Mouse (Mus musculus) right cerebral cortex, postnatal 36 days (tissue): ENCODE data around the gene Wdr24.
A peak's percentile ranks its signal among the peaks of the same experiment; 100 is the strongest.

Source experiments
- DNase-seq, 2 experiments: peaks; one replicate each; pipeline ENCODE4 v3.0.0; 2022; ENCODE audit warnings: low spot score in 2 of 2, mixed read lengths in 1 of 2

Wdr24 gene

DNA sequence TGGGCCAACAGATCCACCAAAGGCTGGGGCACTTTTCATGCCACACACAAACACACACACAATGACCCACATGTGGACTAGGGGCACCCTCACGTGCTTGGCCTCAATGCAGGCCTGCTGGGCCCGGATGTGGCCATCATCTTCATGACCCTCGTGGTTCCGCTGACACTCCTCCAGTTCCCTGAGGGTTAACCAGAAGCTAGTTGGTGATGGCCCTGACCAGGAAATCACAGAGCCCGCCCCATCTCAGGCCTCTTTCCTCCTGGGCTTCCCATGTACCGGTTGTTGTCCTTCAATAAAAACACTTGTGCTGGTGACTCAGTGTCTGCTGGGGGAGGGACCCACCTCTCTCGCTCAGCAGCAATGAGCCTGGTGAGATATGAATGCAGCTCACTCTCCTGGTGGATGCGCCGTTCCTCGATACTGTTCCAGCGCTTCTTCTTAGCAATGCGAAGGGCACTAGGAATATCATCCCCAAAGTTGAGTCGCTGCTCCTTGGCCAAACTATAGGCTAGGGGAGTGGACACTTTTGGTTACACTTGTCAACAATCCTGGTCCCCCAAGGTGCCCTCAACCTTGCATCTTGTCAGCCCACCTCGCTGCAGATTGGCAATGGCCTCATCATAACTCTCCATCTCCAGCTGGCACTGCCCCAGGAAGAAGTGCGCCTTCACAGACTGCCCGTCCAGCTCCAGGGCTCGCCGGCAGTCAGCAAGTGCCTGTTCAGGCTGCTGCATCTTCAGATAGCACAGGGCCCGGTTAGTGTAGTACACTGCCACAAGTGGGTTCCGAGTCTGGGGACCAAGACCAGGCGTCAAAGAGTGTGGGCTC, 8.2 kb downstream of the Wdr24 start:
- no peak for DNase-seq

GRCm38 (mm10) chr17:25832436-25833290, 9.2 kb downstream of the Wdr24 start:
- DNase-seq: peak; percentile 98 to 99

- DNase-seq: peak; percentile 79 to 83
Observed at GRCm38 (mm10) chr17:25833291-25833663, 9.8 kb downstream of the Wdr24 start, which contains the start of gene Stub1. Gene Stub1 (minus strand): TSS chr17:25833404.

GRCm38 (mm10) chr17:25833961-25834594, 10.7 kb downstream of the Wdr24 start:
- DNase-seq: no peak

DNA sequence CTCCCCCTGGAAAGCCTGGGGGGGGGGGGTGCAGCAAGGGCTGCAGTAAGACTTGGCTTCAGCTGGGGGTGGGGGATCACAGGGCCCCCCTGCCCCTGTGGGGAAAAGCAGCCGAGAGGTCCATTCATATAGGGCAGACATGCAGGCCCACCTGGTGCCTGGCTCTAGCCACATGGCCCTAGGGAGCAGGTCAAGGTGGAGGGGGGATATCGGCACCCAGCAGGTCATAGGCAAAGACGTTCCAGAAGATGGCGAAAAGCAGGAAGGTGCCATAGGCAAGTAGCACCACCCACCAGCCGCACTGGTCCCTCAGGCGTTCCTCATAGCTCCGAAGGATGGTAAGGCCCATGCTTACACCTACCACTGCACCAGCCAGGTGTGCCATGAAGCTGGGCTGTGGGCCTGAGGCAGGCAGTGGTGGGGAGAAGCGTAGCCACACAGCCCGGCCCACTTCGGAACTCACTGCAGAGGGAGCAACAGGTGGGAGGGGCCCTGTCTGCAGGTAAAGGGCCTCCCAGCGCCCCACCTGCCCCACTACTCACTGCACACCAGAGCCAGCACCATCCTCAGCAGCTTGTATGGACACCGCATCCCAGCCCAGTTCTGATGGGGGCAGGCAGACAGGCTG, 11.3 kb downstream of the Wdr24 start:
- DNase-seq: no peak

DNA sequence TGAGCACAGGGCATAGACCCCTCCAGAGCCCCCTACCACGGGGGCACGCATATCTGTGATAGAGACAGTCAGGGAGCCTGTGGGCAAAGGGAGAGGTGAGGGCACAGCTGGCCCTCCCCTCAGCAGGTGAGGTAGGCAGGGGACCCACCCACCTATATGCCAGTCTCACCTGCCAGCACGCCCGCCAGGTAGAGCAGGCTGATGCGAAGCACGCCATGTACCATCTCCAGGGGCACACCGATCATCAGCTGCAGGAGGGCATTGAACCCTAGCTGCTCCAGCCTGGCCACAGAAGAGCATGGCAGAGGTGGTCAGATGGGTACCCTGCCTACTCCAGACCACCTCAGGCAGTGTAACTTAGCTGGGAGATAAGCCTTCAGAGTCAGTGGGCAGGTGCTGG, 11.9 kb downstream of the Wdr24 start:
- no peak for DNase-seq

GRCm38 (mm10) chr17:25835816-25836215, 12.4 kb downstream of the Wdr24 start:
- no peak for DNase-seq

- DNase-seq: no peak
Observed at GRCm38 (mm10) chr17:25836397-25837075, 13.1 kb downstream of the Wdr24 start.

- DNase-seq: peak; percentile 86 to 87
Observed at GRCm38 (mm10) chr17:25837076-25837410, 13.6 kb downstream of the Wdr24 start, which contains the start of gene Rhbdl1. Gene Rhbdl1 (minus strand): TSS chr17:25837295.

DNA sequence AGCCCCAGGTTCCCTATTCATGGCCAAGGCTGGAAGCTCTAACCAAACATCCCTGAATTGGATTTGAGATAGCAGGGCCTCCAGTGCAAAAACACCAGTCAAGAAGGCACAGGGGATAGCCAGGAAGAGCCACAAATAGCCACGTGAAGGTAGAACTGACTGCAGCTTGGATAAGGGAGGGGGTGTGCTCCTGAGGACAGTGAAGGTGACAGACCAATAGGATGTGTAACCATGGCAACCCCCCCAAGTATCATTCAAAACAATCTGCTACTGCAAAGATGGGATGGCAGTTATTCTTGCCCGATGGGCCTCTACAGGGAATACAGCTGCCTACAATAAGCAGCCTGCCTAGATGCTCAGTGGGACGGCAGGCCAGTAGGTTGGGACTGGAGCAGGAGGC, 14.1 kb downstream of the Wdr24 start:
- no peak for DNase-seq

- DNase-seq: no peak
Observed at GRCm38 (mm10) chr17:25838904-25839303, 15.5 kb downstream of the Wdr24 start.

GRCm38 (mm10) chr17:25839455-25840235, 16.2 kb downstream of the Wdr24 start:
- no peak for DNase-seq

DNA sequence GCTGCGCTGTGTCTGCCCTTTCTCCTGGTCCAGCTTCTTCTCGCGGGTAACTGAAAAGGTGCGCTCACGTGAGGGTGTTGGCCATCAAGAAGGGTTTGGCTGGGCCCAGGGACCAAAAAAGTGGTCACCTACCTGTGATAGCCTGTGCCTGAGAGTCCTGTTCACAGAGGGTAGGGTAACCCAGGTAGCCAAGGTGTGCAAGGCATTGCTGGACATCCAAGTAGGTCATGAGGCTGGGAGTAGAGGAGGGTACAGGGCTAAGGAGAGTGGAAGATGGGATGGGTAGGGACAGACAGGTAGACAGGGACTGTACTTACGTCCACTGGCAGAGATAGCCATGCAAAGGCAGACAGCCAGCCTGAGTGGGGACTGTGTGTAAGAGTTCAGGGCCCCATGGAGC, 17.1 kb downstream of the Wdr24 start:
- DNase-seq: no peak

DNA sequence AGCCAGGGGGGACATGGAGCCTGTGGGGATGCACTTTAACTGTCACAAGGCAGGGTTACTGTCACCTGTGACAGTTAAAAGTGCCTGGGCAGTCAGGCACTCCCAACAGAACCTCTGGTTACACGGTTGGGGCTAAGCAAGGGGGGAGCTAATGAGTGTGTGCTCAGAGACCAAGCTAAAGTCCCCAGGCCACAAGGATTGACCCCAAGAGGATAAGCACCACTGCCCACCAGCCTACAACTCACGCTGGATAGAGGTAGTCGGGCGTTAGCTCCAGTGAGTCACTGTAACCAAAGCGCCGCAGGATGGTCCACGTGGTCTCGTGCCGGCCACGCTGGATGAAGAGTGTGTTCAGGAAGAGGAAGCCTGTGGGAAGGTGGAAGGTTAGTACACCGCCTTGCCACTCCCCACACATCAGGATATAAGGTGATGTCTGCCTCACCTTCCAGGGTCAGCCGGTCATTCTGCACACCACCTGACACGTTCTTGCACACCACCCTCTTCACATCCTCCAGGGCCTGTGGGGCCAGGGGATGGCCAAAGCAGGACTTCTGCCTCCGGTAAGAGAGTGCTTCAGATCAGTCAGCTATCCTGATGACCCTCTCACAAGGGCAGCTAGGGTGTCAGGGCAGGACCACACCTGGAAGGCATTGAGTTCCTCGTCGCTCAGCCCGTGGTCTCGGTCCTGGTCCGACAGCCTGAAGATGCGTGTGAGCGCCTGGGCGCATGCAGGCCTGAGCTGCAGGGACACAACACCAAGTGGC, 17.9 kb downstream of the Wdr24 start, which contains the start of gene Gm20683:
Gene Gm20683 (minus strand): TSS at position 647 of the 764 bp plus-strand sequence.
- no peak for DNase-seq

- no peak for DNase-seq
Observed at GRCm38 (mm10) chr17:25842509-25842908, 19.1 kb downstream of the Wdr24 start.

DNA sequence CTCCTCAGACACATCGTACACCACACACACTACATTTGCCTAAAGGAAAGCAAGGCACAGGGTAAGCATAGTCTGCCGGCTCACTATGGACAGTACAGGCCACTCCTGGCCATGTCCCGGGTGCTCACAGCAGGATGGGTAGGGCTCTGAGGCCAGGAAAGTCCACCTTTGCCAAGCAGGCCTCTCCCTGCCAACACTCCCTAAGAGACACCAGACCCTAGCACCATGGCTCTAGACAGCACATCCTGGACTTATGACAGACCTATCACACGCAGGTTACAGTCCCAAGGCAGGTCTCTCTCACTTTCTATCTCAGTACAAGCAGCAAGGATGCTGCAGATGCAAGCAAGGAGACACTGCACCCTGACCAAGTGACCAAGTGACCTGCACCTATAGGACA, 19.7 kb downstream of the Wdr24 start:
- no peak for DNase-seq

- no peak for DNase-seq
Observed at GRCm38 (mm10) chr17:25843636-25844395, 20.4 kb downstream of the Wdr24 start.

DNA sequence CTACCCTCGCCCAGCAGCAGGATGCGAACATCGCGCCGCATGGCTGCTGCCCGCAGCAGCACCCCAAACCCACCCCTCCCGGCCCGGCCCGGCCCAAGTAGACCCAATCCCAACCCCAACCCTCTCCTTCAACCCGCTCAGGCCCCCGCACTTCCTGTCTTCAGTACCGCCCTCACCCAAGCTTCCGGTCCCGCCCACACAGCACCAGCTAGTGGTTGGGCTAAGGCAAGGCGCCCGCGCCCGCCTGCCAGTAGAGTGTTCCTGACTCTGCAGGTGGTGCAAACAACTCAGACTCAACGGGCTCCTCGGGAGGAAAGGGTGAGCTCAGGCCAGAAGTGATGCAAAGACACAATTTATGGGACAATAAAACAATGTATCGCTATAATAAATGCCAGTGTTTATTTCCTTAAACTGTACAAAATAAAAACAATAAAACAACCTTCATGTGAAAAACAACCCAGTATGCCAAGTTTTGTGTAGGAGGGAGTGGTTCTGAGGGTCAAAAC, 21.0 kb downstream of the Wdr24 start, which contains the start of gene Rhot2:
Gene Rhot2 (minus strand): TSS at position 456 of the 506 bp plus-strand sequence.
- peak; percentile 93 to 94 for DNase-seq
